Mouse (Mus musculus): ENCODE data around the gene Zc2hc1b. TPM values are rescaled to one million over a fixed set of nuclear protein-coding genes. Genes with fewer than 3 reads are reported as not detected.

The Zc2hc1b gene
- polyA plus RNA-seq, 1 experiment from 2014 or later, result not detected

DNA sequence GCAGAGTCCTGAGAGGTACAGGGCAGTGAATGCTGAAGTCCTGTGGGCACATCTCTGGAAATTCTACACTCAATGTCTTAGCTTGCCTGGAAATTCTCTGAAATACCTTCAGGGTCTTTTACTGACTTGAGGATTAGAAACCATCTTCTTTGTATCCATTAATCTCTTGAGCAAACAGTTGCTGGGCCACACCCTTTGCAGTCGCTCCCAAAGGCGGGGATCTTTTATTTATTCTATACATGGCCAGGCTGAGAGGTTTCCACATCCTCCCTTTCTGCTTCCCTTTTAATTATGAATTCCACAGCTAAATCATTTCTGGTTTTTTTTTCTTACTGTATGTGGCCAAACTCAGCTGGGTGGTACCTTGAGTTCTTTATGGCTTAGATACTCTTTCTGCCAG is 37.4 kb downstream of the Zc2hc1b start:
- no peak overlapping the region for H3K27ac ChIP-seq (ENCODE audit: low read depth)
- ATAC-seq, result no peak

DNA sequence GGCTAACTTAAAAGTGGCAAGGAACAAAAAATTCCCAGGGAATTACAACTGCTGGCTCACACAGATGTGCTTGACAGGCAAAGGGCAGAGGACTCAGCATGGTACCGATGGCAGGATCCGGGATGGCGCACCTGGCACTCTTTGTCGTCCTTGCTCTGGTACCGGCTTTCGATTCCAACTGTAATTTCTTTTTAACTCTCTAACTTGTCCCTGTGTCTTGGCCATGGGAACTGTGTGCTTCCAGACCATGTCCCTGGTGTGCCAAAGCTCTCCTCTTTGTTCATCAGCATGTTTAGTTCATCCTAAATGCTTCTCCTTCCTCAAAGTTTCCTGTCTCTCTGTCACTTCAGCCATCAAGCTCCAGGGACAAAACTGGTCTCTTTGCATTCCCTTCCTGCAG is 39.9 kb downstream of the Zc2hc1b start:
- Histone ChIP-seq H3K27me3 (ENCODE audit: insufficient read depth, low read length) (no peaks in the 10 kb centered on the region), H3K4me1 (ENCODE audit: insufficient read depth) (no peaks in the 10 kb centered on the region), H3K4me2 (ENCODE audit: low read depth, low read length) (no peak overlapping the region), H3K9ac (replicated peaks) (no peak overlapping the region), H3K4me3 (ENCODE audit: low read depth, low read length) (no peak overlapping the region), H3K9me3 (ENCODE audit: low read length) (no peaks in the 10 kb centered on the region), H3K27ac (ENCODE audit: low read depth) (no peak overlapping the region), H3K36me3 (replicated peaks; ENCODE audit: insufficient read depth, low read length) (no peaks in the 10 kb centered on the region)
- TF ChIP-seq CTCF (IDR thresholded peaks at IDR 0.05; ENCODE audit: low read depth) (no peak), EP300 (IDR thresholded peaks at IDR 0.05; ENCODE audit: low read depth) (no peak)
- WGBS (ENCODE audit: insufficient replicate concordance), result 87% methylated on average over 6 of the region's 6 CpGs
- ATAC-seq (no peak), DNase-seq (no peak)

More for the DNA sequence above, 37.4 kb downstream of the Zc2hc1b start:
- 64% methylated on average over 2 of the region's 2 CpGs for WGBS (ENCODE audit: insufficient replicate concordance)
- no peak for DNase-seq
- Histone ChIP-seq H3K9ac (replicated peaks) (no peak overlapping the region), H3K9me3 (ENCODE audit: low read length) (no peaks in the 10 kb centered on the region), H3K27me3 (ENCODE audit: insufficient read depth, low read length) (no peaks in the 10 kb centered on the region), H3K4me1 (ENCODE audit: insufficient read depth) (no peaks in the 10 kb centered on the region), H3K4me2 (ENCODE audit: low read depth, low read length) (no peak overlapping the region), H3K4me3 (ENCODE audit: low read depth, low read length) (no peak overlapping the region), H3K36me3 (replicated peaks; ENCODE audit: insufficient read depth, low read length) (no peaks in the 10 kb centered on the region)
- TF ChIP-seq EP300 (IDR thresholded peaks at IDR 0.05; ENCODE audit: low read depth), result no peak
- no peak for TF ChIP-seq CTCF (IDR thresholded peaks at IDR 0.05; ENCODE audit: low read depth)

DNA sequence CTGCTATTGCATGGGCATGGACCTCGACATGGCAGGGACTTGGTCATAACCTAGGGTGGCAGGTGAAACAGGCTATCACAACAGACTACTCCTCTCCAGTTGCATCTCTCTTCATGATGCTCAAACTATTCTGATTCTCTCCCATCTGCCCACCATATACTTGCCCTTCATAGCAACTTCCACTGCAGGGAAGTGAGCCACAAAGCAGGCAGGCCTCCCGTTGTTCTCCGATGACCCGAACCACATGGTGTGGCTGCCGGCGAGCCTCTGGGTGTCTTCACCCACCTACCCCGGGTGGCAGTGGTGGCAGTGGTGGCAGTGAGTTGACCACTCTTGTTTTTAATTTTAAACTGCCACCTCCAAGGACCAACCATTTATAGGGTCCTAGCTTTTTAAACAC is 42.1 kb downstream of the Zc2hc1b start:
- Histone ChIP-seq H3K4me1 (ENCODE audit: insufficient read depth) (no peaks in the 10 kb centered on the region), H3K27me3 (ENCODE audit: insufficient read depth, low read length) (no peaks in the 10 kb centered on the region), H3K27ac (ENCODE audit: low read depth) (no peak overlapping the region), H3K4me3 (ENCODE audit: low read depth, low read length) (no peak overlapping the region), H3K4me2 (ENCODE audit: low read depth, low read length) (no peak overlapping the region), H3K9me3 (ENCODE audit: low read length) (no peaks in the 10 kb centered on the region), H3K9ac (replicated peaks) (no peak overlapping the region), H3K36me3 (replicated peaks; ENCODE audit: insufficient read depth, low read length) (no peaks in the 10 kb centered on the region)
- TF ChIP-seq EP300 (IDR thresholded peaks at IDR 0.05; ENCODE audit: low read depth) (no peak), CTCF (IDR thresholded peaks at IDR 0.05; ENCODE audit: low read depth) (no peak)
- 87% methylated on average over 7 of the region's 7 CpGs for WGBS (ENCODE audit: insufficient replicate concordance)
- no peak for DNase-seq
- no peak for ATAC-seq

- DNase-seq, result no peak
- Histone ChIP-seq H3K27ac (ENCODE audit: low read depth) (no peak overlapping the region), H3K36me3 (replicated peaks; ENCODE audit: insufficient read depth, low read length) (no peaks in the 10 kb centered on the region), H3K27me3 (ENCODE audit: insufficient read depth, low read length) (no peaks in the 10 kb centered on the region), H3K4me2 (ENCODE audit: low read depth, low read length) (no peak overlapping the region), H3K9ac (replicated peaks) (no peak overlapping the region), H3K9me3 (ENCODE audit: low read length) (no peaks in the 10 kb centered on the region), H3K4me3 (ENCODE audit: low read depth, low read length) (no peak overlapping the region), H3K4me1 (ENCODE audit: insufficient read depth) (no peaks in the 10 kb centered on the region)
- TF ChIP-seq CTCF (IDR thresholded peaks at IDR 0.05; ENCODE audit: low read depth), result no peak
- no peak for TF ChIP-seq EP300 (IDR thresholded peaks at IDR 0.05; ENCODE audit: low read depth)
- 84% methylated on average over 7 of the region's 7 CpGs for WGBS (ENCODE audit: insufficient replicate concordance)
- ATAC-seq, result no peak
Measured at GRCm38 (mm10) chr10:13135276-13135675, 42.5 kb downstream of the Zc2hc1b start.

- Histone ChIP-seq H3K4me3 (ENCODE audit: low read depth, low read length) (no peak overlapping the region), H3K36me3 (replicated peaks; ENCODE audit: insufficient read depth, low read length) (no peaks in the 10 kb centered on the region), H3K9ac (replicated peaks) (no peak overlapping the region), H3K4me2 (ENCODE audit: low read depth, low read length) (no peak overlapping the region), H3K4me1 (ENCODE audit: insufficient read depth) (no peaks in the 10 kb centered on the region), H3K9me3 (ENCODE audit: low read length) (no peaks in the 10 kb centered on the region), H3K27me3 (ENCODE audit: insufficient read depth, low read length) (no peaks in the 10 kb centered on the region), H3K27ac (ENCODE audit: low read depth) (no peak overlapping the region)
- no peak for ATAC-seq
- DNase-seq, result no peak
- 80% methylated on average over 4 of the region's 4 CpGs for WGBS (ENCODE audit: insufficient replicate concordance)
- no peak for TF ChIP-seq EP300 (IDR thresholded peaks at IDR 0.05; ENCODE audit: low read depth)
- TF ChIP-seq CTCF (IDR thresholded peaks at IDR 0.05; ENCODE audit: low read depth), result no peak
Measured at GRCm38 (mm10) chr10:13133850-13134249, 44.0 kb downstream of the Zc2hc1b start.

- no peak overlapping the region for H3K9ac ChIP-seq (replicated peaks)
- DNase-seq (no peak), ATAC-seq (no peak)
- 80% methylated on average over 7 of the region's 7 CpGs for WGBS (ENCODE audit: insufficient replicate concordance)
- TF ChIP-seq CTCF (IDR thresholded peaks at IDR 0.05; ENCODE audit: low read depth), result no peak
- no peak for TF ChIP-seq EP300 (IDR thresholded peaks at IDR 0.05; ENCODE audit: low read depth)
- no peak overlapping the region for H3K4me3 ChIP-seq (ENCODE audit: low read depth, low read length)
- no peaks in the 10 kb centered on the region for H3K4me1 ChIP-seq (ENCODE audit: insufficient read depth)
- no peak overlapping the region for H3K4me2 ChIP-seq (ENCODE audit: low read depth, low read length)
- no peaks in the 10 kb centered on the region for H3K36me3 ChIP-seq (replicated peaks; ENCODE audit: insufficient read depth, low read length)
- no peaks in the 10 kb centered on the region for H3K27me3 ChIP-seq (ENCODE audit: insufficient read depth, low read length)
- no peak overlapping the region for H3K27ac ChIP-seq (ENCODE audit: low read depth)
- no peaks in the 10 kb centered on the region for H3K9me3 ChIP-seq (ENCODE audit: low read length)
Measured at GRCm38 (mm10) chr10:13127946-13128345, 49.9 kb downstream of the Zc2hc1b start.

GRCm38 (mm10) chr10:13127335-13127734 is 50.5 kb downstream of the Zc2hc1b start:
- DNase-seq (no peak), ATAC-seq (no peak)
- H3K27me3 ChIP-seq (ENCODE audit: insufficient read depth, low read length), result no peaks in the 10 kb centered on the region
- 74% methylated on average over 13 of the region's 13 CpGs for WGBS (ENCODE audit: insufficient replicate concordance)
- no peak overlapping the region for H3K9ac ChIP-seq (replicated peaks)
- no peak overlapping the region for H3K4me3 ChIP-seq (ENCODE audit: low read depth, low read length)
- H3K4me1 ChIP-seq (ENCODE audit: insufficient read depth), result no peaks in the 10 kb centered on the region
- no peaks in the 10 kb centered on the region for H3K9me3 ChIP-seq (ENCODE audit: low read length)
- no peak overlapping the region for H3K4me2 ChIP-seq (ENCODE audit: low read depth, low read length)
- H3K36me3 ChIP-seq (replicated peaks; ENCODE audit: insufficient read depth, low read length), result no peaks in the 10 kb centered on the region
- peak; percentile 29 for TF ChIP-seq CTCF (IDR thresholded peaks at IDR 0.05; ENCODE audit: low read depth)
- no peak for TF ChIP-seq EP300 (IDR thresholded peaks at IDR 0.05; ENCODE audit: low read depth)
- no peak overlapping the region for H3K27ac ChIP-seq (ENCODE audit: low read depth)

Measured in liver, postnatal 0 days (tissue).